Mouse (Mus musculus) frontal cortex, adult 2 months (tissue): ENCODE measurements at regions not wholly inside any gene's neighbourhood (a gene's known extent, or its start where the extent isn't known, plus 50 kb on each side); places are given as distances from the start of the nearest gene placed in this dataset.

Experiments
- DNase-seq, 2 experiments: peaks; one replicate each; pipeline ENCODE4 v3.0.0; 2022; ENCODE audit warnings: low spot score in 1 of 2; ENCODE audit errors: extremely low spot score in 1 of 2

GRCm38 (mm10) chr3:34171893-34172292, 90.8 kb upstream of the Dnajc19 start:
- DNase-seq = no peak

GRCm38 (mm10) chr3:34168087-34168486, 87.0 kb upstream of the Dnajc19 start:
- DNase-seq = no peak

GRCm38 (mm10) chr3:34150036-34150435, 68.9 kb upstream of the Dnajc19 start:
- DNase-seq = no peak

DNA sequence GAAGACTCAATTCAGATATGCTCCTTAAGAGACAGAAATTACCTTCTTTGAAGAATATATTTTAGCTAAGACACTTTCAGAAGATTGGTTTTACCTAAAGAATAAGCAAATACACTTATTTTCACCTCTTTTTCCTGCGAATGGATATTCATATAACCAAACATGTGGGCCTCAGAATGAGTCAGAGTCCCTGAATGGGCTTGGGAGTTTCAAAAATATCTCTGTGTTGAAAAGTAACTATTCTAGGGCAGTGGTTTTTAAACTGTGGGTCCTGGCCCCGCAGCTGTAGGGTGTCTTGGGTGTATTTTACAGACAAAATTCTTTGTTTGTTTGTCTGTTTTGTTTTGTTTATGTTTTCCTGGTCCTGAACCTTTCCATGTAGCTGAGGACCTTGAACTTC, 62.5 kb upstream of the Dnajc19 start:
- DNase-seq = peak in 1 of 2 experiments; percentile 43

GRCm38 (mm10) chr3:34139227-34139626, 58.1 kb upstream of the Dnajc19 start:
- no peak for DNase-seq

GRCm38 (mm10) chr3:34137984-34138383, 56.9 kb upstream of the Dnajc19 start:
- DNase-seq = no peak

DNA sequence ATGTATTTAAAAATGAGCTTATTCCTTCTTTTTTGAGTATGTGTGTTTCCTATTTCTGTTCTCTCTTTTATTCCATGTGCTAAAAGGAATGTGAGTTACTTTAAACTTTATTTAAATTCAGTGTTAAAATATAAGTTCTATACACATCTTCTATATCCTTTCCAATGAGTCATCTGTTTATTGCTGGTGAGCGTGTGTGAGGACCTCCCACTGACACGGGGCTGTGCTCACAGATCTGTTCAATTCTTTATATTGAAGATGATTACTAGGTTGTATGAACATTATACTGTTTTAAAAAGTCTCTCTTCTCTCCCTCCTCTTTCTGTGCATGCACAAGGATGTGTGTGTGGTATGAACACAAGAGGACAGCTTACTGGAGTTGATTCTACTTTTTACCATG, 55.3 kb upstream of the Dnajc19 start:
- peak in 1 of 2 experiments; percentile 19 for DNase-seq
